Mouse (Mus musculus): ENCODE measurements at regions not wholly inside any gene's neighbourhood (a gene's known extent, or its start where the extent isn't known, plus 50 kb on each side); places are given as distances from the start of the nearest gene placed in this dataset.

GRCm38 (mm10) chr3:81773012-81773411, 159.4 kb upstream of the Ctso start:
- TF ChIP-seq CTCF (IDR thresholded peaks at IDR 0.05; ENCODE audit: low read depth) (no peak), EP300 (optimal IDR thresholded peaks at IDR 0.05) (no peak)
